Mouse (Mus musculus) forebrain, embryonic 14.5 days (tissue): ENCODE data around the gene Ctsf. TPM values are rescaled to one million over a fixed set of nuclear protein-coding genes. Genes with fewer than 3 reads are reported as not detected.
A peak's percentile ranks its signal among the peaks of the same experiment; 100 is the strongest.
"Not testable (repeated sequence)": the region's sequence is repeated elsewhere in the genome, so short reads cannot be mapped to it uniquely, and the experiment has no call there.

Experiments used
- ATAC-seq: fragments of 200-750 bp; cut with Nextera tagmentation; 2 replicates; pipeline ENCODE4 v1.8.0; 2017; ENCODE audit warnings: mild to moderate bottlenecking, moderate library complexity
- DNase-seq: peaks from one replicate; pipeline ENCODE4 v3.0.0-alpha.2; 2015; ENCODE audit warnings: low spot score
- H3K27ac ChIP-seq: fragments of 300-500 bp; sonication (generic); 2 replicates; pipeline ENCODE4 v1.5.1; 2014; ENCODE audit warnings: low read depth, mild to moderate bottlenecking, control low read depth, low read length, moderate library complexity
- H3K27me3 ChIP-seq: fragments of 300-500 bp; sonication (generic); replicated peaks from 2 replicates; pipeline ENCODE4 v1.6.1; 2014; ENCODE audit warnings: low read length, control low read depth, mixed read lengths; ENCODE audit not compliant: control insufficient read depth, insufficient read depth
- H3K36me3 ChIP-seq: fragments of 300-500 bp; sonication (generic); 2 replicates; pipeline ENCODE4 v1.6.1; 2014; ENCODE audit warnings: low read length, control low read depth; ENCODE audit not compliant: control insufficient read depth, insufficient read depth
- H3K4me1 ChIP-seq: fragments of 300-500 bp; sonication (generic); 2 replicates; pipeline ENCODE4 v1.6.1; 2014; ENCODE audit warnings: antibody characterized with exemption, low read length, control low read depth; ENCODE audit not compliant: control insufficient read depth, insufficient read depth
- H3K4me2 ChIP-seq: fragments of 300-500 bp; sonication (generic); 2 replicates; pipeline ENCODE4 v1.6.1; 2014; ENCODE audit warnings: mild to moderate bottlenecking, control low read depth, low read length
- H3K4me3 ChIP-seq: fragments of 300-500 bp; sonication (generic); 2 replicates; pipeline ENCODE4 v1.5.1; 2014; ENCODE audit warnings: low read depth, low read length, control low read depth
- H3K9ac ChIP-seq: fragments of 300-500 bp; sonication (generic); 2 replicates; pipeline ENCODE4 v1.6.1; 2014; ENCODE audit warnings: mild to moderate bottlenecking, low read length, control low read depth, moderate library complexity
- H3K9me3 ChIP-seq: fragments of 300-500 bp; sonication (generic); replicated peaks from 2 replicates; pipeline ENCODE4 v1.6.1; 2016; ENCODE audit warnings: low read length, control low read depth, mixed read lengths; ENCODE audit not compliant: control insufficient read depth
- WGBS: fragments of 180-500 bp; shearing (Covaris S2); extraction: QIAGEN DNeasy Blood & Tissue Kit; methylation state at CpG from one replicate; pipeline ENCODE4 v1.1.7; 2014; 5-methylcytosine and 5-hydroxymethylcytosine counted together
- polyA plus RNA-seq: library from polyadenylated mRNA; unstranded; fragments of >200 nt; fragmentation: Nextera tagmentation; extraction: Ambion mirVana; gene quantifications from 2 replicates; pipeline ENCODE4 v1.2.1, GENCODE M21; 2014

Ctsf gene
- 43.9 and 51.5 TPM in 2 replicates for polyA plus RNA-seq

DNA sequence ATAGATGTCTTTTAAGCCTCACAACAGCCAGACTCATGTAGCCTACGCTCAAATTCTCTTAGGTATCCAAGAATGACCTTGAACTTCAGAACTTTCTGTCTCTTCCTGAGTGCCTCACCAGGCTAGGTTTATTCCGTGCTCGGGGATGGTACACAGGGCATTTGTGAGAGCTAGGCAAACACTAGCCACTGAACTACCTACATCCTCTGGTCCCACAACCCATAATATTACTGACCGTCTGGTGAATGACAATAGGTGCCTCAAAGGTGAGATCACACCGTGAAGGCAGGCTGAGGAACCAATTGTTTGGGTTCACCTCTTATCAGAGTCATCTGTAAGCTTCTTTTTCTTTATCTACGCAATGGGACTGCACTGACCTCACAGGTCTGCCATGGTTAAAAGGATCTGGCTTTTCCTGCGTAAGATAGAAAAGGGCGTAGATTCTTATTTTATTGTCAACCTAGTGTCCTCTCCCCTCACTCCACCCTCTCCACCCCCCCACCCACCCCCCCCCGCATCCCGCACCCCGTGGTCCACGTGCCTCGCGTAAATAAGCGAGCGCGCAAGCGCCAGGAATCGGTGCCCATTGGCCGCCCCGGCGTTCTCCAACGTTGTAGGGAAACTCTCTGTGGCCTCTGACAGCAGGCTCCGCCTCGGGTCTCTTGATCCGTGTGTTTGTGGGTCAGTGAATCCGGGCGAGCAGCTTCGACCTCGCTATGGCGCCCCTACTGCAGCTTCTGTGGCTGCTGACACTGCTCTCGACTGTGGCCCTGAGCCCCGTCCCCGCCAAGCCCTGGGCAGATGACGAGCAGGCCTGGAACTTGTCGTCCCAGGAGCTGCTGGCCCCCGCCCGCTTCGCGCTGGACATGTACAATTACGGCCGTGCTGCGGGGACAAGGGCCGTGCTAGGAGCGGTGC, at the start of gene Ctsf:
Gene Ctsf (plus strand): TSS at position 579 of the 918 bp plus-strand sequence.
- Histone ChIP-seq H3K9me3 (no peaks in the 10 kb centered on the region), H3K9ac (peak within 1 kb of the TSS; percentile 70), H3K4me2 (peak within 1 kb of the TSS; percentile 98), H3K4me3 (peak within 1 kb of the TSS; percentile 57), H3K4me1 (peaks cover 7% of the 10 kb centered on the region), H3K27ac (no peak within 1 kb of the TSS), H3K36me3 (no peaks in the 10 kb centered on the region), H3K27me3 (no peaks in the 10 kb centered on the region)
- DNase-seq (peak; percentile 87), ATAC-seq (peak; percentile 95)
- 5% methylated on average over 45 of the region's 45 CpGs for WGBS

DNA sequence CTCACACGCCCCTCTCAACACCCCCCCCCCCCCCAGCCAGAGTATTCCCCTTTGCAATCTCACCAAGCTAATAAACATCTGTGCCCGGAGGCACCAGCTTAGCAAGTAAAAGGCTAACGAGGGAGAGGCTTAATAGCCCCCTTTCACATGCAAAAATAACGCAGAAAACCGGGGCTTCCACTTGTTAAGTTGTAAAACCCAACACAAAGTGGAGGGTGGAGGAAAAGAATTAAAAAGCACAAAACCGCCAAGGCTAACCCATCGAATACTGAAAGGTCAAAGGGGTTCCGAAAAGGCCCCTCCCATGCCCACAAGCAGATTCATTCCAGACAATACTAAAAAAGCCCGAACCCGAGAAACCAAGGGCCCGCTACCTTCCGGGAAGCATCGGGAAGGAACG, 44.6 kb upstream of the Ctsf start:
- ATAC-seq, result no peak
- DNase-seq, result no peak
- Histone ChIP-seq H3K9ac (peak overlapping the region; percentile 84), H3K9me3 (0 out of 2 replicates have a peak, but pooled peaks cover under 1% of the 10 kb centered on the region), H3K4me3 (peak overlapping the region; percentile 79), H3K4me1 (peaks cover 17% of the 10 kb centered on the region), H3K4me2 (peak overlapping the region; percentile 88), H3K36me3 (no peaks in the 10 kb centered on the region), H3K27ac (peak overlapping the region; percentile 87; the same call in 1 of the 2 replicates), H3K27me3 (no peaks in the 10 kb centered on the region)
- WGBS, result under 1% methylated on average over 14 of the region's 14 CpGs

DNA sequence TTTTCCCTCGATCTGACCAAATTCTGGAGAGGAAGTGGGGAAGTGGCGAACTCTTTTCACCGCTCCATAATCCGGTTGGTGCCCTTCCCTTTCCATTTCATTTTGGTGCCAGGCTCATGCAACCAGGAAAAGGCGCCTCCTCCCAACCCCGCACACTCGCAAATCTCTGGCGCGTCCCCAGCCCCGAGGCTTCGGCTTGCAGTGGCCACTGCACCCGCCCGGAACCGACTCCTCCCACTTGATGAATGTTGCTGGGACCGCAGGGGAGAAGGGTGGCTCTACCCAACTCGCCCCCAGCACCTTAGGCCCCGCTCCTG, 44.2 kb upstream of the Ctsf start:
- peak overlapping the region; percentile 88 for H3K4me2 ChIP-seq
- H3K27me3 ChIP-seq, result no peaks in the 10 kb centered on the region
- peaks cover 17% of the 10 kb centered on the region for H3K4me1 ChIP-seq
- H3K36me3 ChIP-seq, result no peaks in the 10 kb centered on the region
- DNase-seq, result no peak
- H3K27ac ChIP-seq, result peak overlapping the region; percentile 87
- H3K4me3 ChIP-seq, result peak overlapping the region; percentile 79
- under 1% methylated on average over 17 of the region's 17 CpGs for WGBS
- ATAC-seq, result no peak
- H3K9me3 ChIP-seq, result 0 out of 2 replicates have a peak, but pooled peaks cover 2% of the 10 kb centered on the region
- H3K9ac ChIP-seq, result peak overlapping the region; percentile 84

GRCm38 (mm10) chr19:4811063-4811908, 43.6 kb upstream of the Ctsf start, which contains the start of the genes Gm21992 and Rbm14:
Gene Gm21992, minus strand, starts transcription at chr19:4811612.
Gene Rbm14, minus strand, starts transcription at chr19:4811634.
- Histone ChIP-seq H3K27me3 (no peaks in the 10 kb centered on the region), H3K4me1 (peaks cover 17% of the 10 kb centered on the region), H3K9me3 (0 out of 2 replicates have a peak, but pooled peaks cover 2% of the 10 kb centered on the region), H3K4me2 (peak within 1 kb of the TSS; percentile 88), H3K9ac (peak within 1 kb of the TSS; percentile 84), H3K27ac (peak within 1 kb of the TSS; percentile 87), H3K4me3 (peak within 1 kb of the TSS; percentile 79), H3K36me3 (no peaks in the 10 kb centered on the region)
- peak; percentile 99 for DNase-seq
- ATAC-seq, result peak; percentile 99
- under 1% methylated on average over 83 of the region's 83 CpGs for WGBS

- Histone ChIP-seq H3K9ac (peak overlapping the region; percentile 84), H3K27me3 (no peaks in the 10 kb centered on the region), H3K4me3 (peak overlapping the region; percentile 79), H3K4me1 (peaks cover 17% of the 10 kb centered on the region), H3K4me2 (peak overlapping the region; percentile 88), H3K36me3 (no peaks in the 10 kb centered on the region), H3K27ac (peak overlapping the region; percentile 86), H3K9me3 (0 out of 2 replicates have a peak, but pooled peaks cover 2% of the 10 kb centered on the region)
- no peak for DNase-seq
- WGBS, result 5% methylated on average over 12 of the region's 12 CpGs
- peak; percentile 28 for ATAC-seq
These were observed 43.1 kb upstream of the Ctsf start for GRCm38 (mm10) chr19:4811909-4812242.

DNA sequence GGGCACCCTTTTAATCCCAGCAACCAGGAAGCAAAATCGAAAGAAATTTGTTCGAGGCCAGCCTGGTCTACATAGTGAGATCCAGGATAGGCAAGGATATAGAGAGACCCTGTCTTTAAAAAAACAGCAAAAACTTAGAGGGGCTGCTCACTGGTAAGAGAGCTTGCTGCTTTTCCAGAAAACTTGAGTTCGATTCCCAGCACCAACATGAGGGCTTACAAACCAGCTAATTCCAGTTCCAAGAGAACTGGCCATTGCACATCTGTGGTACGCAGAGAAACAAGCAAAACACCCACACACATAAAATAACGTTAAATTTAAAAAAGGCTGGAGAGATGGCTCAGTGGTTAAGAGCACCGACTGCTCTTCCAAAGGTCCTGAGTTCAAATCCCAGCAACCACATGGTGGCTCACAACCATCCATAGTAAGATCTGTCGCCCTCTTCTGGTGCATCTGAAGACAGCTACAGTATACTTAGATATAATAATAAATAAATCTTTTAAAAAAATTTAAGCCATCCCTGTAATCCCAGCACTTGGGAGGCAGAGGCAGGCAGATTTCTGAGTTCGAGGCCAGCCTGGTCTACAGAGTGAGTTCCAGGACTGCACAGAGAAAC, 42.5 kb upstream of the Ctsf start:
- H3K4me2 ChIP-seq, result peak overlapping the region; percentile 88
- 79% methylated on average over 8 of the region's 8 CpGs for WGBS
- H3K36me3 ChIP-seq, ATAC-seq, H3K27me3 ChIP-seq, H3K9me3 ChIP-seq, DNase-seq: not testable (repeated sequence)
- peaks cover 17% of the 10 kb centered on the region for H3K4me1 ChIP-seq
- peak overlapping the region; percentile 86; the same call in 1 of the 2 replicates for H3K27ac ChIP-seq
- H3K9ac ChIP-seq, result peak overlapping the region; percentile 84
- H3K4me3 ChIP-seq, result peak overlapping the region; percentile 79

GRCm38 (mm10) chr19:4813015-4813414, 41.9 kb upstream of the Ctsf start:
- no peaks in the 10 kb centered on the region for H3K27me3 ChIP-seq
- no peak overlapping the region for H3K27ac ChIP-seq
- H3K9ac ChIP-seq, result no peak overlapping the region
- no peak overlapping the region for H3K4me3 ChIP-seq
- ATAC-seq, result no peak
- no peak overlapping the region for H3K4me2 ChIP-seq
- no peaks in the 10 kb centered on the region for H3K36me3 ChIP-seq
- 0 out of 2 replicates have a peak, but pooled peaks cover 2% of the 10 kb centered on the region for H3K9me3 ChIP-seq
- H3K4me1 ChIP-seq, result peaks cover 17% of the 10 kb centered on the region
- WGBS, result 72% methylated on average over 6 of the region's 6 CpGs
- no peak for DNase-seq

- no peak overlapping the region for H3K9ac ChIP-seq
- no peaks in the 10 kb centered on the region for H3K27me3 ChIP-seq
- peaks cover under 1% of the 10 kb centered on the region; the same call in 1 of the 2 replicates for H3K4me1 ChIP-seq
- no peak overlapping the region for H3K4me2 ChIP-seq
- ATAC-seq (no peak), DNase-seq (no peak)
- 78% methylated on average over 1 of the region's 1 CpGs for WGBS
- no peak overlapping the region for H3K4me3 ChIP-seq
- 0 out of 2 replicates have a peak, but pooled peaks cover 2% of the 10 kb centered on the region for H3K9me3 ChIP-seq
- no peaks in the 10 kb centered on the region for H3K36me3 ChIP-seq
- no peak overlapping the region for H3K27ac ChIP-seq
These were observed 37.6 kb upstream of the Ctsf start for GRCm38 (mm10) chr19:4817182-4817835.
